Mouse (Mus musculus) splenic B cell, adult 2 months (primary cell): ENCODE results near the gene Tmem273.

Experiments
- DNase-seq: peaks from one replicate; pipeline ENCODE4 v3.0.0-alpha.2; 2011; ENCODE audit warnings: low read depth, low spot score
- H3K27me3 ChIP-seq: 2 replicates; pipeline ENCODE4 v1.6.1; 2012; ENCODE audit warnings: mild to moderate bottlenecking, low read length, moderate library complexity, mixed read lengths; ENCODE audit not compliant: control insufficient read depth, poor library complexity, insufficient read depth, severe bottlenecking
- H3K36me3 ChIP-seq: 2 replicates; pipeline ENCODE4 v1.6.1; 2012; ENCODE audit warnings: mild to moderate bottlenecking, low read length, moderate library complexity, mixed read lengths; ENCODE audit not compliant: control insufficient read depth, poor library complexity, insufficient read depth, severe bottlenecking

The Tmem273 gene

GRCm38 (mm10) chr14:32824267-32825150 is 38.7 kb downstream of the Tmem273 start:
- no peaks in the 10 kb centered on the region for H3K36me3 ChIP-seq
- no peaks in the 10 kb centered on the region for H3K27me3 ChIP-seq
- no peak for DNase-seq

- H3K36me3 ChIP-seq = no peaks in the 10 kb centered on the region
- DNase-seq = no peak
- H3K27me3 ChIP-seq = no peaks in the 10 kb centered on the region
Observed at GRCm38 (mm10) chr14:32825426-32826032, 39.8 kb downstream of the Tmem273 start.

DNA sequence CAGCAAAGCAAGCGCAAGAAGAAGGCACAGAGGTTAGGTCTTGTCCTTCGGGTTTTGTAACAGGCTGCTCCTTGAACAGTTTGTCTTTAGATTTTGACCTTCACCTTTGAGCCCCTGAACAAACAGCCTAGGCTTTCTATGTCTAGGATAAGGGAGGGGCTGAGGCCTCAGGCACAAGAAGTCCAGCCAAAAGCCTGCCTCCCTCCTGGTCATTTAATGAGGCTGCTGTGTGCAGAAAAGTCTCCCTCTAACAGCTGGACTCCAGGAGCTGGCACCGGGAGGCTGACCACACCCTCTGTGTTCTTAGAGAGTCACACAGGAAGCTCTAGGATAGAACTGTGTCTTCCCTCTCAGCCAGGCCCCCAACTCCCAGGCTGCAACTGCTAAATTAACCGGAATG is 41.4 kb downstream of the Tmem273 start:
- DNase-seq = no peak
- Histone ChIP-seq H3K36me3 (no peaks in the 10 kb centered on the region), H3K27me3 (no peaks in the 10 kb centered on the region)

DNA sequence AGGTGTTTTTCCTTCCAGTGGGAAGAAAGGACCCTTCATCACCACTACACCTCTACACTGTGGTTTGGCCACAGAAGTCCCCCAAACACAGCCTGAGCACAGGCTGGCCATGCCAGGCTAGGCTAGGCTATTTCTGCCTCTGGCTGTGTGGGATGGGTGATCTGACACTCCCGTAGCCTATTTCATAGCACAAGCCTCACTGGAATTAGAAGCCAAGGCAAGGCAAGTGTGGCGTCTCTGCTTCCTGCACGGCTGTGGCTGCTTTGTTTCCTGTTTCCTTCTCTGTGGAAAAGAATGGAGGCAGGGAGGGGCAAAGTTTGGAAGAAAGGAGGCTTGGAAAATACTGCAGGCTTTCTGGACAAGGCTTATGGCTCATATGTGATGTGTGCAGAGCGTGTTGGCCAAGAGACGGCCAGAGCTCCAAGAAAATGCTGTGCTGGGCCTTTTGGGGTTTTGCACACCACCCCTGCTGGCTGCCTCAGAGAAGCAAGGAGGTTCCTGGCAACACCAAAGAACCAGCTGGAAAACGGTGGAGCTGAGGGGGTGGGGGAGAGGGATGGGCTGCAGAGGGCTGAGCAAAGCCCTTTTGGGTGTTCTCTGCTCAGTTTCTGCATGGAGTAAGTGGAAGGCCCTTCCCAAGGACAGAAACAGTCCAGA is 42.4 kb downstream of the Tmem273 start:
- H3K36me3 ChIP-seq = no peaks in the 10 kb centered on the region
- no peaks in the 10 kb centered on the region for H3K27me3 ChIP-seq
- no peak for DNase-seq

- DNase-seq = no peak
Observed at GRCm38 (mm10) chr14:32833847-32834246, 48.1 kb downstream of the Tmem273 start, which contains the start of gene Fam170b. TSS of gene Fam170b (plus strand) at chr14:32833962.

GRCm38 (mm10) chr14:32835181-32835580 is 49.4 kb downstream of the Tmem273 start:
- no peaks in the 10 kb centered on the region for H3K36me3 ChIP-seq
- no peak for DNase-seq

More at GRCm38 (mm10) chr14:32833847-32834246, 48.1 kb downstream of the Tmem273 start, which contains the start of gene Fam170b:
- H3K36me3 ChIP-seq = no peaks in the 10 kb centered on the region
- no peaks in the 10 kb centered on the region for H3K27me3 ChIP-seq

DNA sequence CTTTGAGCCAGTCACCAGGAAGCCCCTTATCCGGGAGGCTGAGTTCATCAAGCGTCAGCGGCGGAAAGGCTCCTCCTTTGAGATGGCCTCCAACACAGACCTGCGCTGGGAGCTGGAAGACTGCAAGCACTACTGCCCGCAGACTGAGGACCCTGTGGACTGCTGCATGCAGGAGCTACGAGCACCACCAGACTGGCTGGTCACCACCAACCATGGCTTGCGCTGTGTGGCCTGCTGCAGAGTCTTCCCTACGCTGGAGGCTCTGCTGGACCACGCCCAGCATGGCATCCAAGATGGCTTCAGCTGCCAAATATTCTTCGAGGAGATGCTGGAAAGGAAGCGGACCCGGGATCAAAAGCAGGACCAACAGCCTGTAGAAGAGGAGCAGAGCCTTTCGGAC is 49.8 kb downstream of the Tmem273 start:
- Histone ChIP-seq H3K27me3 (no peaks in the 10 kb centered on the region), H3K36me3 (no peaks in the 10 kb centered on the region)
- no peak for DNase-seq

More at GRCm38 (mm10) chr14:32835181-32835580, 49.4 kb downstream of the Tmem273 start:
- H3K27me3 ChIP-seq = no peaks in the 10 kb centered on the region

DNA sequence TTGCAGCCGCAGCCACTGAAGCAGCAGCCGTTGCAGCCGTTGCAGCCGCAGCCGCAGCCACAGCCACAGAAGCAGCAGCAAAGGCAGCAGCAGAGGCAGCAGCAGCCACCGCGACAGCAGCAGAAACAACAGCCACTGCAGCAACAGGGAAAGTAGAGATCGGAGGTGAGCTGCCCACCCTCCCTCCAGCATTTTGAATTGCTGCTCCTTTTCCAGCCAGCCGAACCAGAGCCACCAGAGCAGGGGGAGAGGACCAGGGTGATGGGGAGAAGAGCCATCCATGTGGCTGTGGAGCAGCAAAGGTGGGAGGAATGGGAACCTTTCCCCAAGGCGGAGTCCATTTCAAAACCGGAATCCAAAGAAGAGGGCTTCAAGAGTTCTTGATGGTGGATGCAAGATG is 50.4 kb downstream of the Tmem273 start:
- no peak for DNase-seq
- H3K36me3 ChIP-seq = no peaks in the 10 kb centered on the region
- no peaks in the 10 kb centered on the region for H3K27me3 ChIP-seq

DNA sequence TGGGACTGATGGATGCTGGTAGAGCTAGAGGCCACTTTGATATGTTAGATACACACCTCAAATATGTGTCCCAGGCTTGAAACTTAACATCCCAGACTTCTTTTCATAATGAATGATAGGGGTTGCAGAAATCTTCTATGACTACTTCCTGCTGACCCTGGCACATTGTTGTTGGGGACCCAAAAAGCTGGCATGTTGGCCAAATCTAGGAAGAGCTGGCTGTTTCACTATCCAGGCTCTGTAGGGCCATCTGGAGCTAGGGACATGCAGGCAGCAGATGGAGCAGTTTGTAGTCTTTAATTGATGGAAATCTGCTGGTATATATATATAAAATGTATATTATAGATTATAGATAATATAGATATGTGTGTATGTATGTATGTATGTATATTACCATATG is 56.3 kb downstream of the Tmem273 start:
- DNase-seq = no peak

DNA sequence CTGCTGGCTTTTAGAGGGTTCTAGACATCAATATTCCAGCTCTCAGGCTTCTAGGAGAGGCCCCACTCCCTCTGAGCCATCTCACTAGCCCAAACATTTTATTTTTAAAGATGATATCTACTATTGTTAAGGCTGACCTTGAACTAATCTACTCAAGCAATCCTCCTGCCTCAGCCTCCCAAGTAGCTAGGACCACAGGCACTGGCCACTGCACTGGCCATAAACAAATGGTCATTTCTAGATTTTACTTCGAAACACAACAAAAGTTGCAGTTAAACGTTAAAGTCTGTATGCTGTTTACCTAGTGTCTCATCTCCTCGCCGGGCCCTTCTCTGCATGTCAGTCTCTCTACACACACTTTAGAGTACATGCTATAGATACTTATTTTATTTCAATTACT is 68.3 kb downstream of the Tmem273 start:
- DNase-seq = no peak
- no peaks in the 10 kb centered on the region for H3K36me3 ChIP-seq
- no peaks in the 10 kb centered on the region for H3K27me3 ChIP-seq

More for the DNA sequence above, 56.3 kb downstream of the Tmem273 start:
- Histone ChIP-seq H3K27me3 (no peaks in the 10 kb centered on the region; the same call in 1 of the 2 replicates), H3K36me3 (no peaks in the 10 kb centered on the region)

GRCm38 (mm10) chr14:32856246-32856645 is 70.5 kb downstream of the Tmem273 start:
- no peak for DNase-seq
- Histone ChIP-seq H3K27me3 (no peaks in the 10 kb centered on the region), H3K36me3 (no peaks in the 10 kb centered on the region)

- no peak for DNase-seq
- Histone ChIP-seq H3K36me3 (no peaks in the 10 kb centered on the region), H3K27me3 (no peaks in the 10 kb centered on the region)
Observed at GRCm38 (mm10) chr14:32856681-32857328, 71.0 kb downstream of the Tmem273 start, which contains the start of gene Vstm4. TSS of gene Vstm4 (plus strand) at chr14:32856756.

GRCm38 (mm10) chr14:32858361-32858760 is 72.6 kb downstream of the Tmem273 start:
- DNase-seq = no peak
- H3K27me3 ChIP-seq = no peaks in the 10 kb centered on the region
- no peaks in the 10 kb centered on the region for H3K36me3 ChIP-seq

DNA sequence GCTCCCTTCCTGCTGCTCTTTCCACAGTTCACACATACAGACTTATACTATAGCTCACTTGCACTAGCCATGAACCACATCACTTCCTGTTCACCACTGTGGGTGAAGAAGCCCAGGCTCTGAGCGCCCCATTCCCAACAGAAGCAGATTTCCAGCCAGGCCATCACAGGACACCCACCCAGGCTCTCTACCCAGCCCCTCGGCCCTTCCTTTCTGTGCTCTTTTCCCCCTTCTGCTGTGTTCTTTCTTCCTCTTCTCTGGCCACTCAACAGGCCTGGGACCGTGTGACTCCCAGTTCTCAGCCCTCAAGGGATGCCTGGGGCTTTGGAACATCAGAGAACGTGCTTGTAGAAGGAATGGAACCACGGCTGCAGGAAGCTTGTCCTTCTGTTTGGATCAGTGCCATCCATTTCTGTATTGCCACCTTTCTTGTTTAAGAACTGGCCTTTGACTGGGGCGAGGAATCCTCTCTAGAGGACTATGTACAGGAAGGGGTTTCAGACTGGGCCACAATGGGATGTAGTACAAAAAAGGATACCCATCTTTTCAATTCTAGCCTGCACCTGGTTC is 73.3 kb downstream of the Tmem273 start:
- H3K27me3 ChIP-seq = no peaks in the 10 kb centered on the region
- no peak for DNase-seq
- H3K36me3 ChIP-seq = no peaks in the 10 kb centered on the region
